Mouse (Mus musculus): ENCODE measurements around the gene Gchfr.

DNA sequence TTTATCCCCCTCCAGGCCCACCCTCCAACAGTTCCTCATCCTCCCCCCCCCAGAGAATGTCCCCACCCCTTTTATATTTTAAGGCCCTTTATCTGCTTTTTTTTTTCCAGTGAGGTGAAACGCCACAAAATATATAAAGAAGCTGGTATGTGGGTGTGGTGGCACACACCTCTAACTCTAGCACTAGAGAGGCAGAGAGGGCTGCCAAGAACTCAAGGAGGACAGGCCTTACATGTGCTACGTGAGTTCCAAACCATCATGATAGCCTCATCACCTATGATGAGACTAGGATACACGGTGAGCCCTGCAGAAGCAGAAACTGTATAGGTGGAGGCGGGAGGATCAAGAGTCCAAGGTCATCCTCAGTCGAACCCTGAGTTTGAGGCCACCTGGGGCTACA lies 23.4 kb downstream of the Gchfr start:
- TF ChIP-seq CTCF (IDR thresholded peaks at IDR 0.05; ENCODE audit: low read depth) (no peak), EP300 (IDR thresholded peaks at IDR 0.05; ENCODE audit: low read depth) (no peak)
